Mouse (Mus musculus) gastrocnemius, postnatal 4 days (tissue): ENCODE data around the gene Entpd2. TPM values are rescaled to one million over a fixed set of nuclear protein-coding genes. Genes with fewer than 3 reads are reported as not detected.

Experiments used
- DNase-seq, 2 experiments: peaks; one replicate each; pipeline ENCODE4 v3.0.0; 2021 to 2022; ENCODE audit warnings: low spot score in 2 of 2, mixed read lengths in 2 of 2
- long read RNA-seq, 2 experiments: library from polyadenylated mRNA; stranded (forward); transcript quantifications; one replicate each; pipeline ENCODE4 v2.0.0; 2021
- total RNA-seq, 2 experiments: library from RNA; stranded (reverse); gene quantifications; 2 replicates each; pipeline ENCODE4 v1.2.3; 2021

The Entpd2 gene
- total RNA-seq, result 10 to 100 TPM; 35.1 to 42.0 TPM
- long read RNA-seq, experiment 1, transcript Entpd2-201 (9 exons, 1,935 nt), result major isoform, 78 of 90 reads
- long read RNA-seq, experiment 1, partial matches to known transcripts, result 5 of 90 reads
- long read RNA-seq, experiment 1, other reads (novel, unspliced or antisense), result 7 of 90 reads
- long read RNA-seq, experiment 2, transcript Entpd2-201 (9 exons, 1,935 nt), result major isoform, 53 of 67 reads
- long read RNA-seq, experiment 2, partial matches to known transcripts, result 5 of 67 reads
- long read RNA-seq, experiment 2, other reads (novel, unspliced or antisense), result 9 of 67 reads

DNA sequence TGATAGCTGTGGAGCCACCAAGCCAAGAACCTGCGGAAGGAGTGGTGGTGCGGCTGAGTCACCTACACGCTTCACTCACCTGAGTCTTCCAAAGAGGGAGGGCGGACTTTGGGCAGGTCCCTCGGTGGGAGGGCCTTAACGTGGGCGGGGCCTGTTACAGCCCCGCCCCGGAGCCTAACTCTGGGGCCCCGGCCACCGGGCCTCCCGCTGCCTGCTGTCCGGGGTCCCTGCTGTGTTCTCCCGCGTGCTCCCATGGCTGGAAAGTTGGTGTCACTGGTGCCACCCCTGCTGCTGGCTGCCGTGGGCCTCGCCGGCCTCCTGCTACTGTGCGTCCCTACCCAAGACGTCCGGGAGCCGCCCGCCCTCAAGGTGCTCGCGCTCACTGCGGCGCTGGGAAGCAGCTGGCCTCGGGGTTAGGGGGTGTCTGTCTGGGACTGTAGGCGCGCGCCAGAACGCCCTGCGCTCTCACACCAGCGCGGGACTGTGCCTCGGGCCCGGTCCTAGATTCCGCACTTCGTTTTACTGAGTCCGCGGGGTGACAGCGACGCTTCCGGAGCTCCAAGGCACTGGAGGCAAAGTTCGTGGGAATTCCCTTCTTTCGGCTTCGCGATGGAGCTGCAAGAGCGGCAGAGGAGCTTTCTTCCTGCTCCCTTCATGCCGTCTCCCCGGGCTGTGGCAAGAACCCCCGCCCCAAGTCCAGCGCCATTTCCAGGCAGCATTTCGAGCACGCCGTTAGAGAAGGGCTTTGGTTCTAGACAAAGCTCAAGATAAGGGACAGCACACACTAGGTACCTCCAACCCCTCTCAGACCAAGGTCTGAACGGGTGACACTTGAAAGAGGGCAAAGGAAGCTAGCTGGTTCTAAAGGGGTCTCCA lies at the start of gene Entpd2:
Entpd2 (plus strand) TSS at position 154 of the 876 bp plus-strand sequence.
- peak in 1 of 2 experiments; percentile 41 for DNase-seq

GRCm38 (mm10) chr2:25348162-25348561 lies 47.5 kb upstream of the Entpd2 start:
- no peak for DNase-seq

DNA sequence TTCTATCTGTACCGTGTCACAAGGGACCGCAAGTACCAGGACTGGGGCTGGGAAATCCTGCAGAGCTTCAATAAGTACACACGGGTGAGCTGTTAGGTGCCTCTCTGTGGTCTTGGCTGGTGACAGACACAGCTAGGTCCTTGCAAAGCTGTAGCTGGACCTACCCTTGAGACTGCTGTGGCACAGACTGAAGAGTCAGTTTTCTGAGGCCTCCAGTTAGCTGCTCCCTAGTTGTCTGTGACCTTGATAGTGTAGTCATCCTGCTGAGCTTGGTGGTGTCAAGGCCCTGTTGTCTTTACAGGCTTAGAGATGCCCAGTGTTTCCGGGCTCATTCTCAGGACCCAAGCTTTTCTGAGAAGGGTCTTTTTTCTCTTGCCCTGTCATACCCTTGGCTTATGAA lies 46.2 kb upstream of the Entpd2 start:
- no peak for DNase-seq

GRCm38 (mm10) chr2:25350701-25351100 lies 45.0 kb upstream of the Entpd2 start:
- DNase-seq, result peak in 1 of 2 experiments; percentile 6

- DNase-seq, result no peak
Measured at GRCm38 (mm10) chr2:25354211-25354610, 41.5 kb upstream of the Entpd2 start.

DNA sequence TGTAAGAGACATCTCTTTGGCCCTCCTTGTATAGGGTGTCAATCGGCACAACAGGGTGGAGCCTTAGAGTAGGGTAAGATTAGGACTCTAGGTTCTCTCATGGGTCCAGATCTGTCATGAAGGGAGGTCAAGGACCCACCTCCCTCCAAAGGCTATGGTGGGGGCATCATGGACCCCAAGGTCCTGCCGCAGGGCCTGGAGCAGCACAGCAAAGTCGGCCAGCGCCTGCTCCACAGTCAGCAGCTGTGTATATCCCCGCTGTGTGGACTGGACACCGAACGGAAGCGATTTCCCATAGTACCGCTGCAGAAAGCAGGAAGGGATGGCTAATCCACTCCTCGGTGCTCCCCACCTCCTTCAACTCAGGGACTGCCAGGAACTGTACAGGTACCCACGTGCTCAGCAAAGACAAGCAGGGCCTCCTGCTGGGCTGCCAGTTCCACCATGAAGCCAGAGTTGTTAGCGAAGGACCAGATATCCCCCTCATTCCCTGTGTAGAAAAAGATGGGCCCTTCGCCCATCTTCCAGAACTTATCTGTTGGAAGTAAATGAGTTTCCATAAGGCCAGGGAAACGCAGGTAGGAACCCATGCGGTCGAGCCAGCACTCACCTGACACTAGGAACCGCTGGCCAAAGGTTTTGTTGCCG lies 40.1 kb upstream of the Entpd2 start:
- no peak for DNase-seq

DNA sequence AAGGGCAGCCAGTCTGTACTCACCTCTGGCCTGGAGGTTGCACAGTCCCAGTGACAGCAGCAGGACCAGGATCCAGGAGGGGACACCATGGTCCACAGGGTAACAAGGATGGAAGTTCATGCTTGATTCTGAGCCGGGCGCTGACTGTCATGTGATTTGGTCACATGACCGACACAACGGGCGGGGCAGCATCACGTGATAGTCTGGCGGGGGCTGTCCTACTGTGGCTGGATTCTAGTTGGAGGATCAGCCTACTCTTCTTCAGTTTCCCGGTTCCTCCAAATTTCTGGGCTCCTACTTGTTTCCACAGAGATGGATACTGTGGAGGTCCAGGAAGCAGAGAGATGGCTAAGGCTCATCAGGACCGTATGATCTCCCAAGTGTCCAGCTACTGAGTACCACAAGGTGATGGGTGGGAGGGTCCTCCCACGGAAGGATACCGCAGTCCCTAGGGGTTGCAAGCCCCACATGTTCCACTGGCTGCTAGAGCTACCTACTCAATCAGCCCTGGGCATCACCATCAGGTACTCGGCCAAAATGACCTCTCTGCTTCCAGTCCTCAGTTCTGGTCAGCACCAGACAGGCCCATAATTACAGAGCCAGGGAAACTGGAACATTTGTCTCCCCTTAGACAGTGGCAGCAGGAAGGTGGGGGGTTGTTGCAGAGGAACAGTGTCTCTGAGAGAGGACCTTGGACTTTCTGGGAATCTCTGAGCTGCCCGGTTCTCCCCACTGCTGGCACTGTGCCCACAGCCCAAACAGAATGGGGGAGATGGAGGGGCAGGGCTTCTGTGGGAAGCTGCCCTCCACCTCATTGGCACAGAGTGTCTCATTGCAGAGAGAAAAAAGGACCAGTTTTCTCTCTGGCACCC lies 39.2 kb upstream of the Entpd2 start, which contains the start of gene Dpp7:
Dpp7 (minus strand) TSS at position 152 of the 872 bp plus-strand sequence.
- DNase-seq, result peak; percentile 53 to 81

DNA sequence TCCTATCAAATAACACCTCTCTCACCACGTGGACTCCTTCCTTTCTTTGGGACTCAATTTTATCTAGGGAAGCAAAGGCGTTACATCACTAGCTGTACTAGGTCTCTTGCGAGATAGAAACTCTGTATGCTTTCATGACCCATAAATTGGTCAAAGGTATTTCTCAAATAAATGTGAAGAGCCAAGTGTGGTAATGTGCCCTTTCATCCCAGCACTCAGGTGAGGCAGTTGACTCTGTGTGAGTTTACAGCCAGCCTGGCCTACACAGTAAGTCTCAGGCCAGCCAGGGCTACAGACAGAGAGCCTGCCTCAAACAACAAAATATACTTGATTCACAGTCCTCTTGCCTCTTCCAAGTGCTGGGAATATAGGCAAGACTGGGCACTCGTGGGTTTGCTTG lies 35.8 kb upstream of the Entpd2 start:
- DNase-seq, result no peak

- DNase-seq, result no peak
Measured at GRCm38 (mm10) chr2:25363478-25364178, 32.0 kb upstream of the Entpd2 start.

DNA sequence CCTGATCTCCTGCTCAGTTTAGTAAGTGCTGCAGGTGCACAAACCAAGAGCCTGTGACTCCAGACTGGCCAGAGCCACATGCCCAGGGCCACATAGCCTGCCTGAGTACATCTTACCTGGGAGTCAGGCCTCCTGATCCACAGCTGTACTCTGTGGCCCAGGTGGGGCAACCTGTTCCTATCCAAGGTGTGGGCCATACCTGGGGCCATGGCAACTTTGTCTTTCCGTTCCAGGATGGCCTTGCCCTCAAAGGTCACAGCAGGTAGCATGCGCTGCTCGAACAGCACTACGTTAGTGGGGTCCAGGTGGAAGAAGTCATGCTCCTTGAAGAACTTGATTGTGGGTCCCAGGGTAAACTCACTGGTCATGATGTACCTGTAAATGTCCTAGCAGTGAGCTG lies 31.4 kb upstream of the Entpd2 start:
- no peak for DNase-seq

- no peak for DNase-seq
Measured at GRCm38 (mm10) chr2:25364761-25365090, 30.9 kb upstream of the Entpd2 start.

DNA sequence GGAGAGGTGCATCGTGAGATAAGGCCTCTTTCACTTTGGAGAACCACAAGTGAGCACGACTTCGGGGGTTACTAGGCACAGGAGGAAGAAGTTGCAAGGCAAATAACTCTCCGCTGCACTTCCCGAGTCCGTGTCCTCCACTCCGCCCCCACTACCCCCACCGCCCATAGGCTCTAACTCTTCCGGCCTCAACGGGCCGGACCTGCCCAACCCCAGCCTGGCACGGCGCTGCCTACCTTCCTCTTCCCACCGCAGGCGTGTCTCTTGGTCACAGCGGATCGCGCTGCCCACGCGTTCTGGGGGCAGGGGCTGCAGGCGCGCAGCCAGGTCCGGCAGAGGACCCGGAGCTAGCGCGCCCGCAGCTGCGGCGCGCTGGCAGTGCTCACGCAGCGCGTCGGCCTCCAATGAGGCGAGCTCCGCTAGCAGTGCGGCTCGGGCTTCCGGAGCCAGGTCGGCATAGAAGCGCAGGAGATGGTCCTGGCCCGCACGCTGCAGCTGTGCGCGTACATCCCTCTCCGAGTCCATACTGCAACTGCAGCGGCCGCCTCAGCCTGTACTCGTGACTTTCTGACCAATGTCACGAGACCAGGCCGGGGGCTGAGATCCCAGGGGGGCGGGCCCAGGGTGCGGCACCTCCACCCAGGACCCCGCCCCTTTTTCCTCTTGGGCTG lies 30.4 kb upstream of the Entpd2 start, which contains the start of gene Uap1l1:
Uap1l1 (minus strand) TSS at position 592 of the 671 bp plus-strand sequence.
- peak; percentile 75 to 86 for DNase-seq

GRCm38 (mm10) chr2:25369996-25370395 lies 25.7 kb upstream of the Entpd2 start:
- DNase-seq, result no peak

DNA sequence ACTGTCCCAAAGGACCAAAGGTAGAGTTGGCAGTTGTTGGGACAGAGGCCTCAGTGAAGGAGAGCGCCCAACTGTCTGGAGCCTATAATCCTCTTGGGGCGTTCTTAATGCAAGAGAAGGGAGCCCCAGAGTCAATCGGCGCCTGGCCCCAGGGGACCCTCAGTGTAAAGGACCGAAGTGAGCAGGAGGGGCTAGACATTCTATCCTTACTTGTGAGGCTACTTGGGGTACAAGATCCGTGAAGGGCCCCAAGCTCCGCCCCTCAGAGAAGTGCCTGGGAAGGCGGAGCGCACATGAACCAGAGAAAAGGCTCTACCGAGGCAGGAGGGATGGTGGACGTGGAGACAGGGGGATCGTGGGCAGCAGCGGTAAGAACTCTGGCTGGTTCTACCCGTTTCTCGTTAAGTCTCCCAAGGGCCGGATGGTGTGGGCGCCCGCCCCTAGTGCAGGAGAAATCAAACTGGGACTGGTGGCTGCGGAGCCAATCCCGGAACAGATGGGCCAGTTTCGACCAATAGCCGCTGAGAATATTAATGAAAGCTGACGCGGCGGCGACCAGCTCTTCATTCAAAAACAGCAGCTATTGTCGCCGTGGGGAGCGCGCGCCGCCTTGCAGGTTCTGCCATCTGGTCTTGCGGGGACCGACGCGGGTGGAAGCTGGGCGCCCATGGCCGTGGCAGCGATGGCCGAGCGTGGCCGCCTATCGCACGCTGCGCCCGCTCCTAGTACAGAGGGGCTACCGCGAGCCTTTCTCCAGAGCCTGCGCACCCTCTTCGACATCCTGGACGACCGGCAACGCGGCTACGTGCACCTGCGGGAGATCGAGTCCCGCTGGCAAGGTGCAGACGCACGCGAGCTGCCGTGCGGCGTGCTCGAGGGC lies 23.7 kb upstream of the Entpd2 start, which contains the start of gene Sapcd2:
Sapcd2 (plus strand) TSS at position 558 of the 880 bp plus-strand sequence.
- DNase-seq, result peak; percentile 60 to 82

DNA sequence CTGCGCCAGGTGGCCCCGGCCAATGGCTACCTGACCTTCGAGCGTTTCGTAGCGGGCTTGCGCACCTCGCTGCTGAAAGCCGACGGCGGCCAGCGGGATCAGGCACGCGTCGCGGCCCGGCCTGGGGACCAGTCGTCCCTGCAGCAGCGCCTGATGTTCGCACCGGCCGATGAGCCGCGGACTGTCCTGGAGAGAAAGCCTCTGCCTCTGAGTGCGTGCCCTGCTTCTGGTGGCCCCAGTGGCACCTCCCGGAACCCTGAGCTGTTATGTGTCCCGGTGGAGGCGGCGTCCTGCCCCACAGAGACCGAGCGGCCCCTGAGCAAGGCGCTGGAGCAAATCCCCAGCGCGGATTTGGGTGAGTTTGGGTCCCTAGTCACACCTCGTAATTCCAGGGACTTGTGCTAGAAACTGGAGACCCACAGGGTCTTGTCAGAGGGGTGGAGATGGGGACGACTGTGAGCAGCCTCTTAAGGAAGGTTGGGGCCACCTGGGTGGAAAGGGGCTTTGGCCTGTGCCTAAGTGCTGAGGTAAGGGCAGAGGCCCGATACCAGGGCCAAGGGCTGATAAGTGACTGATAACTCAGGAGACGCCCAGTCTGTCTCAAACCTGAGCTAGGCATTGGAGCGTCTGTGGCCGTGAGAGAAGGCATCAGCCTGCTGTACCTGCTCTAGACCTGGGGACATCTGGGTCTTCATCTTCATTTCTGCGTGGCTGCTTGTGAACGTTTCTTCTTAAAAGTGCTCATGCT lies 22.9 kb upstream of the Entpd2 start:
- DNase-seq, result no peak

GRCm38 (mm10) chr2:25373431-25373830 lies 22.2 kb upstream of the Entpd2 start:
- no peak for DNase-seq

DNA sequence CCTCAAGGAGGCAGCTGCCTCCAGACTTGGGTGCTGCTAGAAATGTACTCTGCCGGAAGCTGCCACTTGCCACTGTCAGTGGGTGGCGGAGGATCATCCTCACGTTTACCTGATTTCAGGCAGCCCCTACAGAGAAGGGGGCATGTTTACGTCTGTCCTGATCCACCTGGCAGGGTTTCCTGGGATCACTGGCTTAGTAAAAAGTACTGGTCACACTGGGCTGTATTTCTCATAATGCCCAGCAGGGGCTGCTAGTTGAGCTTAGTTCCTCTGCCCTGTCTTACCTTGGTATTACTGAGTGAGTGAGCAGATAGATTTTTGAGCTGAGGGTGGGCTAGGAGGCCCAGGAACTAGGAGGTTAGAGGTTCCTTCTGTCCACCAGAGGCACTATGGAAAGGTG lies 19.1 kb upstream of the Entpd2 start:
- peak in 1 of 2 experiments; percentile 53 for DNase-seq

DNA sequence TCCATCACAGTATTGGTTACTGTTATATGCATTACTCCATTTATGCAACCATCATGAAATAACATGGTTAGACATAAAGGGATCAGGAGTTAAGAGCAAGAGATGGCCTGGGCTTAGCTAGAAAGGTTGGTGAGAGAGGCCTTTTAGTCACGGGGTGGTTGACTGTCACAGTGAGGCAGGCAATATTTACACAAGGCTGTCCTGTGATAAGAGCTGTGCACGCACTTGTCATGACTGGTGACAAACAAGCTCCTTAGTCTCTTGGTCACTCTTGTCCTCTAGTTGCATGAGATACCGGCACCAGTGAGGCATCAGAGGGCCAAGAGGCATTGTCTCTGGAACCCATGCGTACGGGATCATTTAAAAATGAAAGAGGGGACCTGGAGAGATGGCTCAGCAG lies 11.2 kb upstream of the Entpd2 start:
- DNase-seq, result no peak
